Mouse (Mus musculus) splenic B cell, adult 2 months (primary cell): Measurements from ENCODE around the gene Vmn1r214.

ENCODE experiments used
- DNase-seq: peaks from one replicate; pipeline ENCODE4 v3.0.0-alpha.2; 2011; ENCODE audit warnings: low read depth, low spot score
- H3K27me3 ChIP-seq: 2 replicates; pipeline ENCODE4 v1.6.1; 2012; ENCODE audit warnings: mild to moderate bottlenecking, low read length, moderate library complexity, mixed read lengths; ENCODE audit not compliant: control insufficient read depth, poor library complexity, insufficient read depth, severe bottlenecking
- H3K36me3 ChIP-seq: 2 replicates; pipeline ENCODE4 v1.6.1; 2012; ENCODE audit warnings: mild to moderate bottlenecking, low read length, moderate library complexity, mixed read lengths; ENCODE audit not compliant: control insufficient read depth, poor library complexity, insufficient read depth, severe bottlenecking

The Vmn1r214 gene

GRCm38 (mm10) chr13:23030118-23030517 is at the start of gene Vmn1r214:
Gene Vmn1r214 (plus strand): TSS chr13:23030418.
- no peak for DNase-seq
- Histone ChIP-seq H3K27me3 (no peaks in the 10 kb centered on the region), H3K36me3 (no peaks in the 10 kb centered on the region)

DNA sequence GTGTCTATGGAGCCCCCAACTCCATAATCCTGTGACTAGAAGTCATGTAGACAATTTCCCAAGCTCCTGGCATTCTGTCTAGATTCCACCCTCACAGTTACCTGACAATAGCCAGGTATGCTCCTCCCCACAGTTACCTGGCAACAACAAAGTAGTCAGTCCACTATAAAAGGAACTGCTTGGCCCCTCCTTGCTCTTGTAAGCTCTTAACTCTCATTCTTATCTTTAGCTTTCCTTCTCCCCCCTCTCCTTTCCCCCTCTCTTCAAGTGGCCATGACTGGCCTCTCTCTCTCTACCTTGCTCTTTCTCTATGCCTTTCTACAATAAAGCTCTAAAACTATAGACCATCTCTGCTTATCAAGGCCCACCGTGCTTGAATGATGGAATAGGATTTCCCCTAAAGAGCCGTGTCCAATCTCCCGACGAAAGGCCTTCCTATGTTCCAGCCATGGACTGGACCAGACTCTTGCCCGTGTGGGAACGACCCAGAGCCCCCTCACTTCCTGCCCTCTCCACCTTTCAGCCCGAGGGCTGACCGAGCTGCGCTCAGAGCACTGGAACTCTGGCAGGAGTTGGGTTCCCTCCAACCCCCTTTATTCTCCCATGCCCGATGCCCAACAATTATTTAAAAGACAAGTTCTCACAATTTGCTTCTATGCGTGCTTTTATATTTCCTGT is 39.9 kb upstream of the Vmn1r214 start:
- no peak for DNase-seq
- Histone ChIP-seq H3K27me3 (no peaks in the 10 kb centered on the region), H3K36me3 (no peaks in the 10 kb centered on the region)

- no peak for DNase-seq
- H3K36me3 ChIP-seq, result no peaks in the 10 kb centered on the region
- no peaks in the 10 kb centered on the region for H3K27me3 ChIP-seq
Observed at GRCm38 (mm10) chr13:22992178-22992700, 38.0 kb upstream of the Vmn1r214 start.

DNA sequence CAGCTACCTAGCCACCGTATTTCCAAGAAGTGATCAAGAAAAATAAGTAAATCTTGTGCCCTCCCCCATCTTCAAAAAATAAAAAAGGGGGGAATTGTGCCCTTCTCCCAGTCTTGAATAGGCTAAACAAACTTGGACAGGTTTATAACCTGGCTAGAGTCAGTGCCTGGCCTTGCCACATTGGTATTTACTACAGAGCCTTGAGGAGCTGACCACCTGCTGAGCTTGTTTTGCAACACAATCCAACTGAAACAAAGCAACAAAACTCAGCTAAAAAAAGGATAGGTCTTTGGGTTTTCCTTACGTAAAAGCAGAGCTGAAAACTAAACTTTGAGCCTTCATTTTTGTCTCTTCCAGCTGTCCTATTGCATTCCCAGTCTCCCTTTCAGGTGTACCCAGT is 37.5 kb upstream of the Vmn1r214 start:
- Histone ChIP-seq H3K27me3 (no peaks in the 10 kb centered on the region), H3K36me3 (no peaks in the 10 kb centered on the region)
- no peak for DNase-seq

- DNase-seq, result no peak
- no peaks in the 10 kb centered on the region for H3K27me3 ChIP-seq
- H3K36me3 ChIP-seq, result no peaks in the 10 kb centered on the region
Observed at GRCm38 (mm10) chr13:23007356-23007755, 22.9 kb upstream of the Vmn1r214 start, which contains the start of gene Vmn1r213. Gene Vmn1r213 (plus strand): TSS chr13:23007656.

GRCm38 (mm10) chr13:23018158-23018557 is 12.1 kb upstream of the Vmn1r214 start:
- H3K36me3 ChIP-seq, result no peaks in the 10 kb centered on the region
- DNase-seq, result no peak
- no peaks in the 10 kb centered on the region for H3K27me3 ChIP-seq

DNA sequence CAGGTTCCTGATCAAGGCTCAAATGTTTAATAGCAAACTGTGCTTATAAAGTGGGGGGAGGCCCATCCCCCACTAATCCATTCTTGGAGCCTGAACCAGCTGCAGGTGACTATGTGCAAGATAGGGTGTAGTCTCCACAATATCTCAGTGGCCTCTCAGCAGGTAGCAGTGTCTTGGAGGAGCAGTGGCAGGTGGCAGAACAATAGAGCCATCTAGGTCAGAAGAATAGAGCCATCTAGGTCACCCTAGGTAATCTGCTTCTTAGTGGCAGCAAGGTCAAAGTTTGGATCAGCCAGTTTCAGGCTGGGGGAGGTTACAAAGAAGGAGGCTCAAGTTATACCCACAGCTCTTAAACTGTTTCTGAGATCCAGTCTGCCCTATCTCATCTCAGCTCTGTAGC is 5.4 kb upstream of the Vmn1r214 start:
- no peaks in the 10 kb centered on the region for H3K27me3 ChIP-seq
- DNase-seq, result no peak
- H3K36me3 ChIP-seq, result no peaks in the 10 kb centered on the region

GRCm38 (mm10) chr13:23057778-23058177 is 27.6 kb downstream of the Vmn1r214 start:
- no peaks in the 10 kb centered on the region for H3K36me3 ChIP-seq
- no peak for DNase-seq

DNA sequence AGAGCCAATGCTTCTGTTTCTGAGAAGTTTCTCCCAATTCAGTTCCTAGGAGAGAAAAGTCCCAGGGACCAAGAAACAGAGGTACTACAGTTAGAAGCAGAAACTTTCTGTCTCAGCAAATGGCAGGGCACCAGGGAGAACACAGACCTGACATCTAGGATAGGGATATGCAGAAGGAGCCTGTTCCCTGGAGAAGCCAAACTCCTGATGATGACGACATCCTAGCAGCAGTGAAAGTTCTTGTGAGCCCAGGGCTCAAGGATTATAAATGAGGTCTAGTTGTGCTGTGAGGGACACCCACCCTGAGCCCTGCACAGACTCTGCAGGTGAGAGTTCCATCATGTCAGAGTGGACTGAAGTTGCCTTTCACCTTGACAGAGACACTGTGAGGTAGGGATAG is 37.5 kb downstream of the Vmn1r214 start, which contains the start of gene Vmn1r215:
Vmn1r215 (plus strand) TSS at position 301 of the 400 bp plus-strand sequence.
- no peak for DNase-seq
- Histone ChIP-seq H3K27me3 (no peaks in the 10 kb centered on the region), H3K36me3 (no peaks in the 10 kb centered on the region)

More at GRCm38 (mm10) chr13:23057778-23058177, 27.6 kb downstream of the Vmn1r214 start:
- no peaks in the 10 kb centered on the region for H3K27me3 ChIP-seq

GRCm38 (mm10) chr13:23069312-23069711 is 39.1 kb downstream of the Vmn1r214 start:
- H3K36me3 ChIP-seq, result no peaks in the 10 kb centered on the region
- DNase-seq, result no peak
- no peaks in the 10 kb centered on the region for H3K27me3 ChIP-seq
